Mouse (Mus musculus) kidney, postnatal 0 days (tissue): ENCODE measurements at regions not wholly inside any gene's neighbourhood (a gene's known extent, or its start where the extent isn't known, plus 50 kb on each side); places are given as distances from the start of the nearest gene placed in this dataset.
A peak's percentile ranks its signal among the peaks of the same experiment; 100 is the strongest.

Experiments
- ATAC-seq: fragments of 200-750 bp; cut with Nextera tagmentation; replicated peaks from 2 replicates; pipeline ENCODE4 v1.8.0; 2017; ENCODE audit warnings: low read depth, moderate number of reproducible peaks, moderate TSS enrichment, moderate library complexity; ENCODE audit not compliant: low FRiP score
- DNase-seq: peaks from one replicate; pipeline ENCODE4 v3.0.0-alpha.2; 2016; ENCODE audit warnings: low spot score
- H3K27ac ChIP-seq: fragments of 300-500 bp; sonication (generic); 2 replicates; pipeline ENCODE4 v1.5.1; 2014; ENCODE audit warnings: mild to moderate bottlenecking
- H3K27me3 ChIP-seq: fragments of 300-500 bp; sonication (generic); 2 replicates; pipeline ENCODE4 v1.6.1; 2014; ENCODE audit warnings: low read length, mixed read lengths; ENCODE audit not compliant: insufficient read depth
- H3K36me3 ChIP-seq: fragments of 300-500 bp; sonication (generic); 2 replicates; pipeline ENCODE4 v1.6.1; 2014; ENCODE audit warnings: low read length, mixed read lengths; ENCODE audit not compliant: insufficient read depth
- H3K4me1 ChIP-seq: fragments of 300-500 bp; sonication (generic); replicated peaks from 2 replicates; pipeline ENCODE4 v1.6.1; 2014; ENCODE audit warnings: antibody characterized with exemption, low read length, mixed read lengths; ENCODE audit not compliant: insufficient read depth
- H3K4me2 ChIP-seq: fragments of 300-500 bp; sonication (generic); 2 replicates; pipeline ENCODE4 v1.6.1; 2014; ENCODE audit warnings: mild to moderate bottlenecking, low read length, moderate library complexity, mixed read lengths
- H3K4me3 ChIP-seq: fragments of 300-500 bp; sonication (generic); replicated peaks from 2 replicates; pipeline ENCODE4 v1.5.1; 2014; ENCODE audit warnings: low read depth, low read length
- H3K9ac ChIP-seq: fragments of 300-500 bp; sonication (generic); 2 replicates; pipeline ENCODE4 v1.6.1; 2014; ENCODE audit warnings: low read depth, low read length
- H3K9me3 ChIP-seq: fragments of 300-500 bp; sonication (generic); replicated peaks from 2 replicates; pipeline ENCODE4 v1.6.1; 2016; ENCODE audit warnings: low read length, inconsistent platforms, mixed read lengths
- CTCF ChIP-seq: IDR thresholded peaks from 2 replicates; pipeline ENCODE4 v1.5.1; 2016; ENCODE audit warnings: antibody characterized with exemption, low read depth, mild to moderate bottlenecking, moderate library complexity
- WGBS: fragments of 180-500 bp; shearing (Covaris S2); extraction: QIAGEN DNeasy Blood & Tissue Kit; methylation state at CpG from one replicate; pipeline ENCODE4 v1.1.7; 2014; 5-methylcytosine and 5-hydroxymethylcytosine counted together

DNA sequence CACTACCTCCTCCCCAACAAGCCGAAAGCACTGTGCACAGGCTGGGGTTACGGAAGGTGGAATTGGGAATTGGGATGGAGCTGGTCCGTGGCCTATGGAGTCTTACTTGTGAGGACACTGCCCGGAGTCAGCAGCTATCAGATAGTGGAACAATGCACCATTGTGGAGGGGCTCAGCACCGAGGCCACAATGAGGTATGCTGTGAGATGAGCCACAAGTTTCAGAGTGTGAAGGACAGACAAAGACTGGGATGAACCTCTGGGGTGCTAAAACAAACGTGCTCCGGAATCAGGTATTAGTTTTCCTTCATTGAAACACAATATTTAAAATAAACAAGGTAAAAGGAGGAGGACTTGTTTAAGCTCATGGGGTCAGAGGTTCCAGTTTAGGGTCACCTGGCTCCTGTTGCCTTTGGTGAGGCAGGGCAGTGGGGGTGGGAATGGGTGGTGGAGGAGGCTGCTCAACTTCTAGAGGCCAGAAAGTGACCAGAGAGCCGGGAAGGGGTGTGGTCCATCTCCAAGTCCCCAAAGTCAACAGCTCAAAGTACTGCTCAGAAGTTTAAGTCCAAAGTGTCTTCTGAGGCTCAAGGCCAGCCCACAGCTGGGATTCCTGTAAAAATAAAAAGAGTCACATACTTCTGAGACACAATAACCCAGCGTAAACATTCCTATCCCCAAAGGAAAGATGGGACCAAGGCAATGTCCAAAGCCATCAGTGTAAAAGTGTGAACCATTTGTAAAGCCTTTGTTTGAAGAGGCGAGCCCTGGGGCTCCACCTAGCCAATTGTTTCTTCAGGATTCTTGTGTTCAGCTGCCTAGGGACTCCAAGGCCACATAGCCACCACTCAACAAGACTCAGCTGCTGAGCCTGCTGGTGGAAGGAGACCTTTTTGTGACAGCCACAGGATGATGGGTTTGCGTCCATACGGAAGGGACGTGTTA lies 80.1 kb downstream of the Gm525 start:
- no peaks in the 10 kb centered on the region for H3K36me3 ChIP-seq
- H3K4me3 ChIP-seq, result no peak overlapping the region
- ATAC-seq, result no peak
- DNase-seq, result peak; percentile 56
- no peak overlapping the region for H3K9ac ChIP-seq
- TF ChIP-seq CTCF, result no peak
- H3K27ac ChIP-seq, result no peak overlapping the region
- WGBS, result 52% methylated on average over 13 of the region's 13 CpGs
- H3K4me1 ChIP-seq, result no peaks in the 10 kb centered on the region
- H3K4me2 ChIP-seq, result no peak overlapping the region
- H3K27me3 ChIP-seq, result no peaks in the 10 kb centered on the region
- H3K9me3 ChIP-seq, result no peaks in the 10 kb centered on the region

DNA sequence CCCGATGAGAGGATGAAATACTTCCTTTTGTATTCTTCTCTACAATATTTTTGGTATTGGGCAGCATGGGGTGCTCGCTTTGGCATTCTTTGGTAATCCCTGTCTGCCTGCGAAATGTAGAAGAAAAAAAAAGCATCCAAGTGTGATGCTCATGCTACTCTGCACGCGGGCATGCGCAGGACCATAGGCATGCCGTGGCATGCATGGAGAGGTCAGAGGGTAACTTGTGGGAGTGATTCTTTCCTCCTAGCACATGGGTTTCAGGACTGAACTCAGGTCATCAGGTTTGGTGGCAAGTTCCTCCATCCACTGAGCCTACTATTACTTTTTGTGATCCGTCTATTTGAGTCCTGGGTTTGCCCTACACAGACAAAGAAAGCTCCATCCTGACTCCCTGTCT lies 74.3 kb downstream of the Gm525 start:
- Histone ChIP-seq H3K36me3 (no peaks in the 10 kb centered on the region), H3K9ac (no peak overlapping the region), H3K4me2 (no peak overlapping the region), H3K4me1 (no peaks in the 10 kb centered on the region), H3K4me3 (no peak overlapping the region), H3K9me3 (no peaks in the 10 kb centered on the region), H3K27ac (no peak overlapping the region), H3K27me3 (no peaks in the 10 kb centered on the region)
- 88% methylated on average over 8 of the region's 8 CpGs for WGBS
- ATAC-seq (no peak), DNase-seq (no peak)
- TF ChIP-seq CTCF, result no peak

DNA sequence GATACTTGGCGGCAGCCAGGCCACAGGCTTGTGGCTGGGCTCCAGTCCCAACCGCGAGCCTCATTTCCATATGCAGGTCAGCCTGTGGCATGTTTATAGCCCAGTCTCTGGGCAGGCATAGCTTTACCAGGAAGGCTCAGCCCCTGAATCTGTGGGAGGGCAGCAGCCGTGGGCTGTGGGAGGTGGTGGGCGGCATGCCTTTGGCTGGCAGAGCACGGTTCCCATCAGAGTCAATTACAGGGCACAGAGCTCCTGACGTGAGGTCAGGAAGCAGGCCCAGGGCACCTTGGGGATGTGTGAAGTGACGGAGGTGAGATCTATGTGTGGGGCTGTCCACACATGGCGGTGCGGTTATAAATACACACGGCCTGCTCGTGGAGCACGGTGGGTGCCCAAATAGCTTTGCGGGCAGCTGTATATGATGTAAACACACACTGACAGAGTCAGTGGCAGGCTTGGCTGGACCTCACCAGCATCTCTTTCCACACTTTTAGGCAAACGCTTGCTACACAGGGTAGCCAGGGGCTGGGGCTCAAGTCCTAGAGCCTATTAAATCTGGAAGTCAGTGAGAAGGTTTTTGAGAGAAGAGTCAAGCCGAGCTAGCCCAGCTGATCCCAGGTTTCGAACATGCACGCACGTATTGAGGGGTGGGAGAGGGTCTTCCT lies 71.8 kb downstream of the Gm525 start:
- no peak for TF ChIP-seq CTCF
- Histone ChIP-seq H3K9me3 (no peaks in the 10 kb centered on the region), H3K27ac (no peak overlapping the region), H3K9ac (no peak overlapping the region), H3K4me1 (no peaks in the 10 kb centered on the region), H3K4me3 (no peak overlapping the region), H3K4me2 (peak overlapping the region; percentile 23; the same call in 1 of the 2 replicates), H3K36me3 (no peaks in the 10 kb centered on the region), H3K27me3 (no peaks in the 10 kb centered on the region)
- 25% methylated on average over 19 of the region's 19 CpGs for WGBS
- peak; percentile 72 for DNase-seq
- ATAC-seq, result peak; percentile 80

DNA sequence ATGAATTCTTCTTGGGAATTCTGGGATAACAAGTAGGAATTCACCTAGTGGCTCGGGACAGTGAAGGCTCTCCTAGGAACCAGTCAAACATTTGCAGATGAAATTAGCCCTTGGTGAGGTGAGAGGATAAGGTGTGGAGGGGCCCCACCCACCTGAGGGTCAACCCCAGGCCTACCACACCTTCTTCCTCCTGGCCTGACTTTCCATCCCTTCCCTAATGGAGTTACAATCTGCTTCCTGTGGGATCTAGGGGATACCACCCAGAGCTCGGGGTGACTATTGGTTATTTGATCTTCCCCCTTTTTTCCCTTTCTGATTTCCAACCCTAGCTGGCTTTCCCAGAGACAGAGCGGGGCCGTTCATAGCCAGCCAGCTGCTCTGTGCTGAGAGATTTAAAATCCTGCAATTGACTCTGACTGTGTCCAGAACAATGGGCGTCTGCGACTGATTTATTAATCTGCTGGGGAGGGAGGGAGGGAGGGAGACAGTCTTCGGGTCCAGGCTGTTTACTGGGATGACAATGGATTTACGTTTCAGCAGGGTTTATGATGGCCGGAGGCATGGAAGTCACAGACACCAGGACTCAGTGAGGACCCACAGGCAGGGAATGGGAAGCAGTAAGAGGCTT lies 69.0 kb downstream of the Gm525 start:
- Histone ChIP-seq H3K36me3 (no peaks in the 10 kb centered on the region), H3K9me3 (no peaks in the 10 kb centered on the region), H3K9ac (no peak overlapping the region), H3K27ac (no peak overlapping the region), H3K4me3 (no peak overlapping the region), H3K4me2 (no peak overlapping the region), H3K27me3 (no peaks in the 10 kb centered on the region), H3K4me1 (no peaks in the 10 kb centered on the region)
- WGBS, result 19% methylated on average over 9 of the region's 9 CpGs
- ATAC-seq, result no peak
- TF ChIP-seq CTCF, result no peak
- peak; percentile 19 for DNase-seq
